Mouse (Mus musculus): Measurements from ENCODE around the gene Pmm2. TPM values are rescaled to one million over a fixed set of nuclear protein-coding genes. Genes with fewer than 3 reads are reported as not detected.

Gene Pmm2
- polyA plus RNA-seq, 1 experiment from 2014 or later: 38.0 TPM

DNA sequence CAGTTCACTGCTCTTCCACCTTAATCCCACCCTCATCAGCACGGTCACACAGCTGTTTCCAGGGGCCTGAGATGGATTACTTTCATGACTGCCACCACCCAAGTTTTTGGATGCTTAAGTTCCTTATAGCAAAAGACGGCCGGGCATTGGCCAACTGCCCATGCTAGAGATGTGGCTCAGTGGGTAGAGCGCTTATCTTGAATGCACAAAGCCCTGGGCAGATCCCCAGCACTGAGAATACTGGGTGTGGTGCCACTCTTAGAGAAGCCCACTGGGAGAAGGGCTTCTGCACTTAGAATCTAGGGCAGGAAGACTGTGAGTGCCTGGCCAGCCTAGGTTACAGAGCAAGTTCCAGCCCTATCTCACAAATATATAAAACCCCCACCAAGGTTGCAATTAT is 41.2 kb downstream of the Pmm2 start:
- H3K27ac ChIP-seq (ENCODE audit: low read depth): peak overlapping the region; percentile 95
- DNase-seq (peak; percentile 63), ATAC-seq (peak; percentile 36)
- no peak overlapping the region; the same call in 1 of the 2 replicates for H3K9ac ChIP-seq (replicated peaks)
- no peaks in the 10 kb centered on the region for H3K9me3 ChIP-seq (ENCODE audit: low read length)
- 48% methylated on average over 4 of the region's 4 CpGs for WGBS (ENCODE audit: insufficient replicate concordance)
- peaks cover 33% of the 10 kb centered on the region for H3K4me1 ChIP-seq (ENCODE audit: insufficient read depth)
- H3K4me3 ChIP-seq (ENCODE audit: low read depth, low read length): no peak overlapping the region
- H3K4me2 ChIP-seq (ENCODE audit: low read depth, low read length): peak overlapping the region; percentile 38; the same call in 1 of the 2 replicates
- TF ChIP-seq CTCF (IDR thresholded peaks at IDR 0.05; ENCODE audit: low read depth) (no peak), EP300 (IDR thresholded peaks at IDR 0.05; ENCODE audit: low read depth) (peak; percentile 75)
- no peaks in the 10 kb centered on the region for H3K36me3 ChIP-seq (replicated peaks; ENCODE audit: insufficient read depth, low read length)
- no peaks in the 10 kb centered on the region for H3K27me3 ChIP-seq (ENCODE audit: insufficient read depth, low read length)

DNA sequence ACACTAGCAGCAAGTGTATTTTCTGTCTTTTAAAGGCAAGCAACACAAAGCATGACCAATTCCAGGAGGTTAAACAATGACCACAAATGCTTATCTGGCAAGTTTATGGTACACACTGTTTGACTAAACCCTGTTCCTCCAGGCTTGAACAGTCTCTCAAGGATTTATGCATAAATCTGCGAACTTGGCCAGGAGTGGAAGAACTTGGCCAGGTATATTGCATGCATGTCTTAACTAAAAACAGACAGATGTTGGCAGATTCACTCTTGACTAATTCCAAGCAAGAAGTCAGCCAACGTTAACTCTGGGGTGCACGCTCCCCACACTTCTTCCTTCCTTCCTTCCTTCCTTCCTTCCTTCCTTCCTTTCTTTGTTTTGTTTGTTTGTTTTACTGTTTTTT is 42.3 kb downstream of the Pmm2 start:
- H3K9me3 ChIP-seq (ENCODE audit: low read length): no peaks in the 10 kb centered on the region
- no peaks in the 10 kb centered on the region for H3K27me3 ChIP-seq (ENCODE audit: insufficient read depth, low read length)
- no peak overlapping the region for H3K27ac ChIP-seq (ENCODE audit: low read depth)
- H3K4me3 ChIP-seq (ENCODE audit: low read depth, low read length): no peak overlapping the region
- TF ChIP-seq EP300 (IDR thresholded peaks at IDR 0.05; ENCODE audit: low read depth): no peak
- no peak for TF ChIP-seq CTCF (IDR thresholded peaks at IDR 0.05; ENCODE audit: low read depth)
- WGBS (ENCODE audit: insufficient replicate concordance): 66% methylated on average over 3 of the region's 3 CpGs
- DNase-seq: no peak
- no peak overlapping the region for H3K9ac ChIP-seq (replicated peaks)
- H3K4me2 ChIP-seq (ENCODE audit: low read depth, low read length): no peak overlapping the region
- peaks cover 5% of the 10 kb centered on the region; the same call in 1 of the 2 replicates for H3K36me3 ChIP-seq (replicated peaks; ENCODE audit: insufficient read depth, low read length)
- H3K4me1 ChIP-seq (ENCODE audit: insufficient read depth): peaks cover 28% of the 10 kb centered on the region
- ATAC-seq: no peak

GRCm38 (mm10) chr16:8680470-8680869 is 43.0 kb downstream of the Pmm2 start, which contains the start of gene Gm5767:
Gene Gm5767 (plus strand): TSS chr16:8680770.
- ATAC-seq: no peak
- H3K4me2 ChIP-seq (ENCODE audit: low read depth, low read length): no peak within 1 kb of the TSS
- H3K4me1 ChIP-seq (ENCODE audit: insufficient read depth): peaks cover 29% of the 10 kb centered on the region
- TF ChIP-seq EP300 (IDR thresholded peaks at IDR 0.05; ENCODE audit: low read depth): no peak
- TF ChIP-seq CTCF (IDR thresholded peaks at IDR 0.05; ENCODE audit: low read depth): no peak
- H3K9ac ChIP-seq (replicated peaks): no peak within 1 kb of the TSS
- H3K27me3 ChIP-seq (ENCODE audit: insufficient read depth, low read length): no peaks in the 10 kb centered on the region
- peaks cover 5% of the 10 kb centered on the region; the same call in 1 of the 2 replicates for H3K36me3 ChIP-seq (replicated peaks; ENCODE audit: insufficient read depth, low read length)
- no peaks in the 10 kb centered on the region for H3K9me3 ChIP-seq (ENCODE audit: low read length)
- 81% methylated on average over 5 of the region's 5 CpGs for WGBS (ENCODE audit: insufficient replicate concordance)
- DNase-seq: no peak
- H3K27ac ChIP-seq (ENCODE audit: low read depth): 0 out of 2 replicates have a peak within 1 kb of the TSS, but pooled peaks have one; percentile 4
- no peak within 1 kb of the TSS for H3K4me3 ChIP-seq (ENCODE audit: low read depth, low read length)

DNA sequence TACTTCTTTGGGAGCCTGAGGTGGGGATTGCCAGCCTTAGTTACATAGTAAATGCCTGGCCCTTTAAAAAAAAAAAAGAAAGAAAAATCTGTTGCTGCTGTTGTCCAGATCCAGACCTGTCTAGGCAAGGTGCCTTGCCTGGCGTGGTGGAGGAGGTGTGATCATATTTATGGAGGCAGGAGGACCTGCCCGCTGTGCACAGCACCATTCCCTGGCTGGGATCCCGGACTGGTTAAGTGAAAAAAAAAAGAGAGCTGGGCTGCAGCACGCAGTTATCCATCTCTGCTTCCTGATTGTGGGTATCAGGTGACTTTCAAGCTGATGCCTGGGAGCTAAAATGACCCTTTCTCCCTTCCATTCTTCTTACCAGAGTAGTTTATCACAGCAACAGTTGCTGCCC is 47.6 kb downstream of the Pmm2 start:
- no peak overlapping the region for H3K9ac ChIP-seq (replicated peaks)
- 65% methylated on average over 4 of the region's 4 CpGs for WGBS (ENCODE audit: insufficient replicate concordance)
- no peak overlapping the region for H3K4me2 ChIP-seq (ENCODE audit: low read depth, low read length)
- no peak for DNase-seq
- H3K27ac ChIP-seq (ENCODE audit: low read depth): 0 out of 2 replicates have a peak overlapping the region, but pooled peaks have one; percentile 4
- H3K27me3 ChIP-seq (ENCODE audit: insufficient read depth, low read length): no peaks in the 10 kb centered on the region
- no peak for ATAC-seq
- H3K9me3 ChIP-seq (ENCODE audit: low read length): no peaks in the 10 kb centered on the region
- TF ChIP-seq EP300 (IDR thresholded peaks at IDR 0.05; ENCODE audit: low read depth) (no peak), CTCF (IDR thresholded peaks at IDR 0.05; ENCODE audit: low read depth) (no peak)
- peaks cover 26% of the 10 kb centered on the region for H3K4me1 ChIP-seq (ENCODE audit: insufficient read depth)
- peaks cover 28% of the 10 kb centered on the region for H3K36me3 ChIP-seq (replicated peaks; ENCODE audit: insufficient read depth, low read length)
- no peak overlapping the region for H3K4me3 ChIP-seq (ENCODE audit: low read depth, low read length)

- DNase-seq: peak; percentile 88
- no peaks in the 10 kb centered on the region for H3K9me3 ChIP-seq (ENCODE audit: low read length)
- H3K4me1 ChIP-seq (ENCODE audit: insufficient read depth): peaks cover 26% of the 10 kb centered on the region
- peak overlapping the region; percentile 64 for H3K9ac ChIP-seq (replicated peaks)
- H3K4me2 ChIP-seq (ENCODE audit: low read depth, low read length): peak overlapping the region; percentile 62
- H3K36me3 ChIP-seq (replicated peaks; ENCODE audit: insufficient read depth, low read length): peaks cover 39% of the 10 kb centered on the region
- peak overlapping the region; percentile 20 for H3K4me3 ChIP-seq (ENCODE audit: low read depth, low read length)
- H3K27me3 ChIP-seq (ENCODE audit: insufficient read depth, low read length): no peaks in the 10 kb centered on the region
- TF ChIP-seq EP300 (IDR thresholded peaks at IDR 0.05; ENCODE audit: low read depth) (no peak), CTCF (IDR thresholded peaks at IDR 0.05; ENCODE audit: low read depth) (peak; percentile 98)
- peak; percentile 66 for ATAC-seq
- H3K27ac ChIP-seq (ENCODE audit: low read depth): peak overlapping the region; percentile 87
- WGBS (ENCODE audit: insufficient replicate concordance): 47% methylated on average over 7 of the region's 7 CpGs
Observed at GRCm38 (mm10) chr16:8686121-8686870, 48.8 kb downstream of the Pmm2 start.

DNA sequence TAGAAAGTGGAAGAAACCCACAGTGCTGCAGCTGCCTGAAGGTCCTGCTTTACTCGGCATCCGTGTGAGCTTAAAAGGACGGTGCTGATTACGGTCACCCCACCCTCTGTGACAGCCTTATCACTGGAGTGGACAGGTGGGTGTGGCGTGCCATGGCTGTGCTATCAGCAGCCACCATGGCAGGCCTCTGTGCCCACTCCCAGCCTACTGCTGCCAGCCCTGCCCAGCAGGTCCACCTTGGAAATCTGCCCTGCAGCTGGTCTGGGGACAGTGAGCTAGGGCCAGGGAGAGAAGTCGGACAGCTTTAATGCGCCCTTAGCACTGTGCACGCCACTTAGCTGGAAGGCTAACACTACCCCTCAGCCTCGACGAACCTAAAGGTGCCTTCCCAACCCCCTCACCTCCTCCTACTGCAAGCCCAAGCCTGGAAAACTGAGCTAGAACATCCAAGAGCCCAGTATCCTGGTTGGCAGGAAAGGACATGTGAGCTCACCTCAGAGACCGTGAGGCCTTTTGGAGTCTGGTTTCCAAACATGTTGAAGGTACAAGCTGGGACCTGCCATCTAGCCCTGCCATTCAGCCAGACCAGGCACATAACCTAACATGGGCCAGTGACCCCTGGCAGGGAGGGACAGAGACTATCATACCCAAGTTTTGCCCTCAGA is 49.5 kb downstream of the Pmm2 start:
- H3K4me3 ChIP-seq (ENCODE audit: low read depth, low read length): peak overlapping the region; percentile 20
- H3K4me1 ChIP-seq (ENCODE audit: insufficient read depth): peaks cover 26% of the 10 kb centered on the region
- H3K9ac ChIP-seq (replicated peaks): peak overlapping the region; percentile 64
- no peaks in the 10 kb centered on the region for H3K27me3 ChIP-seq (ENCODE audit: insufficient read depth, low read length)
- peak overlapping the region; percentile 92 for H3K27ac ChIP-seq (ENCODE audit: low read depth)
- H3K36me3 ChIP-seq (replicated peaks; ENCODE audit: insufficient read depth, low read length): peaks cover 46% of the 10 kb centered on the region
- no peaks in the 10 kb centered on the region for H3K9me3 ChIP-seq (ENCODE audit: low read length)
- DNase-seq (peak; percentile 84), ATAC-seq (peak; percentile 97)
- WGBS (ENCODE audit: insufficient replicate concordance): 51% methylated on average over 11 of the region's 11 CpGs
- peak overlapping the region; percentile 62 for H3K4me2 ChIP-seq (ENCODE audit: low read depth, low read length)
- TF ChIP-seq CTCF (IDR thresholded peaks at IDR 0.05; ENCODE audit: low read depth) (no peak), EP300 (IDR thresholded peaks at IDR 0.05; ENCODE audit: low read depth) (peak; percentile 98)
